Mouse (Mus musculus) lung, postnatal 14 days (tissue): ENCODE results near the gene Dapl1.

Experiments used
- DNase-seq: peaks from one replicate; pipeline ENCODE4 v3.0.0; 2021

The Dapl1 gene

GRCm38 (mm10) chr2:59484438-59484837, at the start of gene Dapl1:
TSS of gene Dapl1 (plus strand) at chr2:59484653.
- DNase-seq, result no peak

- no peak for DNase-seq
These were observed 49.6 kb upstream of the Dapl1 start for GRCm38 (mm10) chr2:59434820-59435219.

GRCm38 (mm10) chr2:59437684-59438393, 46.6 kb upstream of the Dapl1 start:
- peak; percentile 76 for DNase-seq

GRCm38 (mm10) chr2:59438479-59438935, 45.9 kb upstream of the Dapl1 start:
- peak; percentile 65 for DNase-seq

- DNase-seq, result no peak
These were observed 44.6 kb upstream of the Dapl1 start for GRCm38 (mm10) chr2:59439824-59440223.

GRCm38 (mm10) chr2:59440481-59440880, 44.0 kb upstream of the Dapl1 start:
- DNase-seq, result peak; percentile 82

GRCm38 (mm10) chr2:59441681-59442080, 42.8 kb upstream of the Dapl1 start:
- no peak for DNase-seq

GRCm38 (mm10) chr2:59446671-59447070, 37.8 kb upstream of the Dapl1 start:
- DNase-seq, result no peak

- no peak for DNase-seq
These were observed 36.7 kb upstream of the Dapl1 start for GRCm38 (mm10) chr2:59447712-59448111.

GRCm38 (mm10) chr2:59448516-59448915, 35.9 kb upstream of the Dapl1 start:
- DNase-seq, result no peak

- no peak for DNase-seq
These were observed 35.5 kb upstream of the Dapl1 start for GRCm38 (mm10) chr2:59448921-59449320.

- no peak for DNase-seq
These were observed 32.8 kb upstream of the Dapl1 start for GRCm38 (mm10) chr2:59451675-59452074.

GRCm38 (mm10) chr2:59452102-59452501, 32.4 kb upstream of the Dapl1 start:
- DNase-seq, result no peak

GRCm38 (mm10) chr2:59462086-59462485, 22.4 kb upstream of the Dapl1 start:
- DNase-seq, result no peak

GRCm38 (mm10) chr2:59463428-59464182, 20.8 kb upstream of the Dapl1 start:
- DNase-seq, result no peak

- DNase-seq, result no peak
These were observed 18.8 kb upstream of the Dapl1 start for GRCm38 (mm10) chr2:59465671-59466070.

GRCm38 (mm10) chr2:59466358-59466757, 18.1 kb upstream of the Dapl1 start:
- DNase-seq, result no peak

- DNase-seq, result no peak
These were observed 17.4 kb upstream of the Dapl1 start for GRCm38 (mm10) chr2:59467085-59467484.

GRCm38 (mm10) chr2:59467976-59468375, 16.5 kb upstream of the Dapl1 start:
- no peak for DNase-seq

- peak; percentile 22 for DNase-seq
These were observed 14.7 kb upstream of the Dapl1 start for GRCm38 (mm10) chr2:59469590-59470245.

- peak; percentile 40 for DNase-seq
These were observed 14.0 kb upstream of the Dapl1 start for GRCm38 (mm10) chr2:59470326-59471031.

- peak; percentile 23 for DNase-seq
These were observed 13.2 kb upstream of the Dapl1 start for GRCm38 (mm10) chr2:59471051-59471948.
